Mouse (Mus musculus) cerebellum, postnatal 10 days (tissue): ENCODE data around the gene Arl2bp.

Experiments used
- DNase-seq, 2 experiments: peaks; one replicate each; pipeline ENCODE4 v3.0.0; 2021; ENCODE audit warnings: mixed read lengths in 2 of 2

Gene Arl2bp

GRCm38 (mm10) chr8:94695994-94696384 lies 29.6 kb downstream of the Arl2bp start, which contains the start of gene Pllp:
Gene Pllp (minus strand): TSS chr8:94696278.
- DNase-seq: peak; percentile 66 to 71

GRCm38 (mm10) chr8:94696566-94696965 lies 30.2 kb downstream of the Arl2bp start:
- DNase-seq: no peak

- DNase-seq: no peak
Measured at GRCm38 (mm10) chr8:94697956-94698355, 31.6 kb downstream of the Arl2bp start.

GRCm38 (mm10) chr8:94699366-94699765 lies 33.0 kb downstream of the Arl2bp start:
- peak in 1 of 2 experiments; percentile 48 for DNase-seq

GRCm38 (mm10) chr8:94700421-94700935 lies 34.1 kb downstream of the Arl2bp start:
- DNase-seq: no peak

GRCm38 (mm10) chr8:94702156-94702555 lies 35.8 kb downstream of the Arl2bp start:
- DNase-seq: no peak

- peak; percentile 81 to 88 for DNase-seq
Measured at GRCm38 (mm10) chr8:94702844-94703813, 36.7 kb downstream of the Arl2bp start.

GRCm38 (mm10) chr8:94703972-94704668 lies 37.7 kb downstream of the Arl2bp start:
- peak; percentile 98 to 99 for DNase-seq

GRCm38 (mm10) chr8:94704669-94704984 lies 38.2 kb downstream of the Arl2bp start:
- DNase-seq: no peak

GRCm38 (mm10) chr8:94705581-94706245 lies 39.3 kb downstream of the Arl2bp start:
- no peak for DNase-seq

GRCm38 (mm10) chr8:94706732-94707395 lies 40.5 kb downstream of the Arl2bp start:
- DNase-seq: no peak

- no peak for DNase-seq
Measured at GRCm38 (mm10) chr8:94710336-94710735, 43.9 kb downstream of the Arl2bp start.

GRCm38 (mm10) chr8:94711160-94711718 lies 44.8 kb downstream of the Arl2bp start:
- peak; percentile 91 to 94 for DNase-seq

- no peak for DNase-seq
Measured at GRCm38 (mm10) chr8:94714556-94714955, 48.2 kb downstream of the Arl2bp start.

- DNase-seq: peak in 1 of 2 experiments; percentile 50
Measured at GRCm38 (mm10) chr8:94715871-94716270, 49.5 kb downstream of the Arl2bp start.

GRCm38 (mm10) chr8:94716841-94717240 lies 50.4 kb downstream of the Arl2bp start:
- no peak for DNase-seq
